Mouse (Mus musculus) C2C12 (cell line): ENCODE data around the gene Tacc3.

ENCODE experiments used
- CEBPB ChIP-seq: IDR thresholded peaks from one replicate; pipeline ENCODE4 v1.6.1; 2011; ENCODE audit warnings: low read depth, mild to moderate bottlenecking, control low read depth, moderate library complexity
- CTCF ChIP-seq: IDR thresholded peaks from one replicate; pipeline ENCODE4 v1.5.1; 2011; ENCODE audit not compliant: control insufficient read depth, insufficient read depth, insufficient read length
- MAX ChIP-seq: IDR thresholded peaks from one replicate; pipeline ENCODE4 v1.6.1; 2011; ENCODE audit warnings: mild to moderate bottlenecking, control low read depth
- MYOD1 ChIP-seq: IDR thresholded peaks from one replicate; pipeline ENCODE4 v1.6.1; 2011; ENCODE audit warnings: low read depth; ENCODE audit not compliant: control insufficient read depth, insufficient read length
- MYOG ChIP-seq: IDR thresholded peaks from one replicate; pipeline ENCODE4 v1.6.1; 2011; ENCODE audit not compliant: control insufficient read depth, insufficient read length; ENCODE audit errors: extremely low read depth
- USF1 ChIP-seq: IDR thresholded peaks from one replicate; pipeline ENCODE4 v1.6.1; 2011; ENCODE audit warnings: low read depth, mild to moderate bottlenecking, control low read depth, moderate library complexity

DNA sequence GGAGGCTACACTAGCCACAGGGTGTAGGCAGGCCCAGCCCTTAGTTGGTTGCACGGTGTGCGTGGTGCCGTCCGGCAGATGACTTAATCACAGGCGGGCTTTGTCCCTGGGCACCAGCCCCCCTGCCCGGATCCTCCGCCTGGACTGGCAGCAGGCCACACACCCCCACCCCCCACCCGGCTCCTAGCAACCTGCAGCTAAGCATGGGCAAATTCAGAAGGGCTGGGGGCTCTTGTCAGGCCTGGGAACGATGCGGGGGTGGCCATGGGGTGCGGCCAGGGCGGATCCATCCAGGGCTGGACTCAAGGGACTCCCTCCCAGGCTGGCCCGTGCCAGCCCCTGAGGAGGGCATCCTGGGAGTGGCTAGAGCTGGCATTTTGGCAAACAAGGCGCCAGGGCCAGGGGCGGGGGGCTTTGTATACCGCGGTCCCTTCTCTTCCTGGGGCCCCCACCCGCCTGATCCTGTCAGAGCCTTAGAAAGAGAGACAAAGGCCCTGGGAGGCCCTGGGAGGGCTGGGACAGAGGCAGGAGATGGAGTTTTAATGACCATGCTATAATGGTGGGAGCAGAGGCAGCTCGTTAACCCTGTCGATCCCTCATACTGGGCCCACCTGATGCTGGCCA lies 31.4 kb downstream of the Tacc3 start:
- TF ChIP-seq CTCF (no peak), CEBPB (no peak), USF1 (no peak), MAX (no peak), MYOG (no peak), MYOD1 (no peak)
